9 mouse cellular contexts compared by ENCODE assay signal in the genomic region with DNA sequence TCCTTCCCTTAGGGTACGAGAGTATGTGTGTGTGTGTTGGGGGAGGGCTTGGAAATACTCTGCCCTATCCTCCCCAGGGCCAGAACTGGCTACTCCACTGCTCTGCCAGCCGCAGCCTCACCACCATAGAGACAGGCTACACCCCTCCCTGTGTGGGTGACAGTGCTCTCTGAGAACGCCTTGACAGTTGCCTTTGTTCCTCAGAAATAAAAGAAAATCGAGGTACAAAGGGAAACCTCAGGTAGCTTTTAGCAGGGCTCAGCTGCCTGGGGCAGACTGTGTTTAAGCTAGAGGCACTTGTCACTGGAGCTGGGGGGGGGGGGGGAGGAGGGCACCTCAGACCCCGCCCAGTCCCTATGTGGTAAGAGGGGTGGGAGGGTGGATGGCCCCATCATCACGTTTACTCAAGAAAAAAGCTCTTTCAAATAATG. TPM values are rescaled to one million over a fixed set of nuclear protein-coding genes. Genes with fewer than 3 reads are reported as not detected.
DNase-seq lines count a peak whose midpoint lies in the region; ATAC-seq and TF ChIP-seq lines count a peak whose summit lies in the region.
"Had no signal": no experiment of that assay in that cellular context is flagged by ENCODE, and none has a peak within 500 bp of the region (broad histone marks: within the 10 kb centered on the region; RNA-seq: fewer than 3 reads in every experiment).

No protein-coding gene starts in this region.

- DNase-seq in lung, postnatal 25 days (ENCODE audit: low spot score) = peak; percentile 11
- no peak for DNase-seq in lung, postnatal 4 days
- no peak for DNase-seq in forebrain, embryonic 10.5 days (ENCODE audit: extremely low spot score, low spot score)
- peak; percentile 67 for DNase-seq in midbrain, embryonic 10.5 days (ENCODE audit: low spot score)
- peak; percentile 75 for DNase-seq in thymus, postnatal 25 days
- DNase-seq in gastrocnemius, adult 2 months = no peak
- DNase-seq in ovary, adult 18-20 months (ENCODE audit: low spot score) = no peak

- peaks cover 80% of the 10 kb centered on the region for H3K4me1 ChIP-seq in forebrain, embryonic 10.5 days
- H3K4me1 ChIP-seq in midbrain, embryonic 10.5 days = peaks cover 82% of the 10 kb centered on the region

- no peaks in the 10 kb centered on the region for H3K36me3 ChIP-seq in forebrain, embryonic 10.5 days (replicated peaks)
- H3K36me3 ChIP-seq in midbrain, embryonic 10.5 days = no peaks in the 10 kb centered on the region

- H3K27ac ChIP-seq in forebrain, embryonic 10.5 days = peak overlapping the region; percentile 92
- H3K27ac ChIP-seq in midbrain, embryonic 10.5 days (replicated peaks) = peak overlapping the region; percentile 90
- H3K27ac ChIP-seq in gastrocnemius, adult 2 months = no peak overlapping the region

- under 1% methylated on average over 6 of the region's 6 CpGs for WGBS in forebrain, embryonic 10.5 days
- 3% methylated on average over 6 of the region's 6 CpGs for WGBS in midbrain, embryonic 10.5 days

- H3K9me3 ChIP-seq in forebrain, embryonic 10.5 days = no peaks in the 10 kb centered on the region
- H3K9me3 ChIP-seq in midbrain, embryonic 10.5 days (replicated peaks) = no peaks in the 10 kb centered on the region

- intact Hi-C loops in gastrocnemius, adult 2 months (cut with DNase I) = no loop called here

- H3K27me3 ChIP-seq in forebrain, embryonic 10.5 days (ENCODE audit: poor library complexity, severe bottlenecking) = peaks cover 76% of the 10 kb centered on the region
- peaks cover 77% of the 10 kb centered on the region for H3K27me3 ChIP-seq in midbrain, embryonic 10.5 days (ENCODE audit: low read depth, poor library complexity, severe bottlenecking)

- TF ChIP-seq CTCF in gastrocnemius, adult 2 months (IDR thresholded peaks at IDR 0.05) = no peak

- no peak for ATAC-seq in megakaryocyte-erythroid progenitor cell, adult 5-6 weeks (replicated peaks; ENCODE audit: low FRiP score, low TSS enrichment, poor library complexity, severe bottlenecking)

- H3K4me3 ChIP-seq in forebrain, embryonic 10.5 days = peak overlapping the region; percentile 47
- H3K4me3 ChIP-seq in midbrain, embryonic 10.5 days = peak overlapping the region; percentile 49
- no peak overlapping the region for H3K4me3 ChIP-seq in gastrocnemius, adult 2 months

RNA-seq across cellular contexts. Expression of gene Ccdc33, which starts 6.3 kb away (rescaled TPM):
- 0.36 and 0.90 TPM in 2 replicates for polyA plus RNA-seq in forebrain, embryonic 10.5 days (2016; fragmentation: Nextera tagmentation; extraction: Ambion mirVana)
- polyA plus RNA-seq in midbrain, embryonic 10.5 days (2016; fragmentation: Nextera tagmentation; extraction: Ambion mirVana) = 0.51 and 0.62 TPM in 2 replicates
- not detected in 2 replicates for total RNA-seq in megakaryocyte-erythroid progenitor cell, adult 5-6 weeks (2014; fragmentation: Nextera tagmentation)
- not detected in 2 replicates for total RNA-seq in megakaryocyte-erythroid progenitor cell, adult 5-6 weeks (2017)
- total RNA-seq in gastrocnemius, adult 2 months (2021) = not detected
- polyA plus RNA-seq: liver, embryonic 16.5 days had no signal

RNA-seq across cellular contexts. Expression of gene Stra6, which starts 48.7 kb away (rescaled TPM):
- polyA plus RNA-seq in forebrain, embryonic 10.5 days (2016; fragmentation: Nextera tagmentation; extraction: Ambion mirVana) = 33.0 and 37.1 TPM in 2 replicates
- 15.2 TPM in 2 replicates for polyA plus RNA-seq in midbrain, embryonic 10.5 days (2016; fragmentation: Nextera tagmentation; extraction: Ambion mirVana)
- not detected in 2 replicates for total RNA-seq in megakaryocyte-erythroid progenitor cell, adult 5-6 weeks (2014; fragmentation: Nextera tagmentation)
- total RNA-seq in megakaryocyte-erythroid progenitor cell, adult 5-6 weeks (2017) = not detected in 2 replicates
- under 1 TPM; 0.13 to 0.31 TPM for total RNA-seq in gastrocnemius, adult 2 months (2021)
- polyA plus RNA-seq: liver, embryonic 16.5 days had no signal

Comparison
In these comparisons a context has a peak if more than half of its experiments do, and no peak if none do; other contexts are left out.
1. DNase-seq: peak in lung, postnatal 25 days (single experiment), midbrain, embryonic 10.5 days (single experiment) and thymus, postnatal 25 days (single experiment); none in lung, postnatal 4 days (0 of 2), forebrain, embryonic 10.5 days (single experiment), gastrocnemius, adult 2 months (single experiment) and ovary, adult 18-20 months (single experiment).